Mouse (Mus musculus) CD8-positive naive resting alpha-beta T cell, adult 57 days (primary cell): ENCODE measurements around the gene Synj2bp. TPM values are rescaled to one million over a fixed set of nuclear protein-coding genes. Genes with fewer than 3 reads are reported as not detected.

ENCODE experiments used
- total RNA-seq: library from RNA; stranded (reverse); gene quantifications from one replicate; pipeline ENCODE4 v1.2.4, GENCODE M21; 2023

Gene Synj2bp
- 28.2 TPM for total RNA-seq

DNA sequence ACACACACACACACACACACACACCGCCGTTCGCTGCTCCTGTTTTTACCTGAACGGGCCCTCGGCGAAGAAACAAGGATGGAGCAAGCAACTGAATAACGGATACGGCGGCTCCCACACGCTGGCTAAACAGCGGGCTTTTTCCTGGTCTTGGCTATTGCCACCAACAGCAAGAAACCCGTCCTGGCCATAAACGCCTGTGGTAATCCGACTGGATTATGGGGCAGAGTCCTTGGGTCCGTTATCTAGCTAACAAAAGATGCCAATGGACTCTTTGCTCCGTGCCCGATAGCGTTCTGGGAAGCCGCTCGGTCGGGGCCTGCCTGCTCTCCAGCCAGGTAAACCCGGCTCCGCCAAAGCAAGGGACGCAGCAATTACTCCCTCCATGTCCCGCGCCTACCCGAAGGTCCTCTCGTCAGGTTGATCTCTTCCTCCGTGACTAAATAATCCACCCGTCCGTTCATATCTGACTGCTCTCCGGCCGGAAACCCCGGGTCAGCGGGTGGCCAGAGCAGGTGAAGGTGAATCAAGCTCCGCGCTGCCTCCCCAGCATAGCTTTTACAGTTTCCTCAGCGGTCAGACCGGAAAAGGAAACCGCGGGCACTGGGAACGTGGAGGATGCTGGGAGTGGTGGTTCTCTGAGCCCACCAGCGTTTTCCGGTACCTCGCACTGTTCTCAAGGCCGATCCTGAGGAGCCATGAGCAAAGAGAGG, at the start of gene Synj2bp, which contains the start of gene Gm20498:
Gene Synj2bp (minus strand): TSS at position 596 of the 713 bp plus-strand sequence.
Gene Gm20498 (minus strand): TSS at position 590 of the 713 bp plus-strand sequence.

GRCm38 (mm10) chr12:81568374-81568773, 35.7 kb upstream of the Synj2bp start, which contains the start of gene Adam21:
Gene Adam21, minus strand, starts transcription at chr12:81568474.

GRCm38 (mm10) chr12:81484727-81485191, 48.0 kb downstream of the Synj2bp start, which contains the start of gene Cox16:
Gene Cox16, minus strand, starts transcription at chr12:81485127.

Other genes with a start within 250 kb of the Synj2bp start
- not detected for gene Slc8a3, start 199.7 kb downstream of the Synj2bp start, total RNA-seq
- 0.67 TPM for gene Gm4787, start 153.4 kb downstream of the Synj2bp start, total RNA-seq
- 1.2 TPM for gene Adam4, start 111.0 kb downstream of the Synj2bp start, total RNA-seq
- gene Cox16, start 47.8 kb downstream of the Synj2bp start, total RNA-seq, result 75.8 TPM
- gene Gm20498, start within 50 bp of the Synj2bp start, total RNA-seq, result 20.4 TPM
- gene Adam21, start 35.6 kb upstream of the Synj2bp start, total RNA-seq, result 0.40 TPM
- 55.6 TPM for gene Med6, start 62.1 kb upstream of the Synj2bp start, total RNA-seq
- not detected for gene Ttc9, start 98.3 kb upstream of the Synj2bp start, total RNA-seq
- gene Map3k9, start 248.3 kb upstream of the Synj2bp start, total RNA-seq, result 6.2 TPM